Mouse (Mus musculus): Measurements from ENCODE around the gene Pcsk5.

- no peak for TF ChIP-seq CTCF (IDR thresholded peaks at IDR 0.05; ENCODE audit: extremely low read depth, insufficient read depth, low read length)
- no peak for TF ChIP-seq POLR2A (IDR thresholded peaks at IDR 0.05; ENCODE audit: extremely low read depth, insufficient read depth, low read length)
Observed at GRCm38 (mm10) chr19:17514456-17514855, 323.0 kb downstream of the Pcsk5 start.

Data from cortical plate, adult 2 months (tissue).